31 mouse cellular contexts compared by ENCODE assay signal in the genomic region with DNA sequence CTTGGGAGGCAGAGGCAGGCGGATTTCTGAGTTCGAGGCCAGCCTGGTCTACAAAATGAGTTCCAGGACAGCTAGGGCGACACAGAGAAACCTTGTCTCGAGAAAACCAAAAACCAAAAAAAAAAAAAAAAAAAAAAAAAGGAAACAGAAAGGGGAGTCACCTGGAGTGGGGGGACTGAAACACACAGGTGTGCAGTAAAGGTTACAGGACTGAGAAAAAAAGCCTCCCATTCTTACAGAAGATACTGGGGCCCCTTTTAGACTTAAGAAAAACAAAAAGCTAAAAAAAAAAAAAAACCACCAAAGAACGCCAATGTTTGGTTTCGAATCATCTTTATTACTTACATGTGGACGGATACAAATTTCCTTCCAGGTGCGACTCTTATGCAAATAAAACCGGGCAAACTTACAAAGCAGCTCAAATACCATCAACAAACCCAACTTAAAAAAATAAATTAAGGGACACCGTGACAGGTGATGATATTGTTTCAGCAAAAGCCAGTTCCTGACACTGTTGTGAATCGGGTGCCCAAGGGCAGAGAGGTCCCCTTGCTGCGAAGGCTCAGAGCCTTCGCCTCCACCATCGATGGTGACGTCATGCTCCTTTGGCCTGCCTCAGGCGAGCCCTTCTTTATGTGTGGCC. TPM values are rescaled to one million over a fixed set of nuclear protein-coding genes. Genes with fewer than 3 reads are reported as not detected.
DNase-seq lines count a peak whose midpoint lies in the region; ATAC-seq and TF ChIP-seq lines count a peak whose summit lies in the region.
"Had no signal": no experiment of that assay in that cellular context is flagged by ENCODE, and none has a peak within 500 bp of the region (broad histone marks: within the 10 kb centered on the region; RNA-seq: fewer than 3 reads in every experiment).

No protein-coding gene starts in this region.

- TF ChIP-seq CTCF in heart, adult 2 months (IDR thresholded peaks at IDR 0.05), result no peak
- no peak for TF ChIP-seq CTCF in thymus, adult 2 months (IDR thresholded peaks at IDR 0.05; ENCODE audit: borderline replicate concordance, control insufficient read depth, extremely low read depth, insufficient read depth, low read length, poor library complexity)
- no peak for TF ChIP-seq CTCF in gastrocnemius, adult 2 months (IDR thresholded peaks at IDR 0.05)

- no peak for TF ChIP-seq POLR2A in heart, adult 2 months (IDR thresholded peaks at IDR 0.05; ENCODE audit: insufficient read depth, low read depth, low read length)
- TF ChIP-seq POLR2A in thymus, adult 2 months (IDR thresholded peaks at IDR 0.05; ENCODE audit: control insufficient read depth, extremely low read depth, insufficient read depth, low read length, poor library complexity), result no peak

- H3K9me3 ChIP-seq in heart, embryonic 11.5 days (replicated peaks; ENCODE audit: control insufficient read depth, low read length), result no peaks in the 10 kb centered on the region
- no peaks in the 10 kb centered on the region for H3K9me3 ChIP-seq in liver, embryonic 13.5 days (replicated peaks)
- H3K9me3 ChIP-seq: embryonic facial prominence, embryonic 13.5 days had no signal

- no peaks in the 10 kb centered on the region for H3K36me3 ChIP-seq in heart, embryonic 11.5 days (ENCODE audit: control insufficient read depth, insufficient read depth, low read length)
- H3K36me3 ChIP-seq in heart, adult 2 months (ENCODE audit: control insufficient read depth, insufficient read depth, low read length), result no peaks in the 10 kb centered on the region
- H3K36me3 ChIP-seq in thymus, adult 2 months (ENCODE audit: control insufficient read depth, insufficient read depth, low read length), result peaks cover 67% of the 10 kb centered on the region
- H3K36me3 ChIP-seq in liver, embryonic 13.5 days, result peaks cover 95% of the 10 kb centered on the region
- H3K36me3 ChIP-seq: embryonic facial prominence, embryonic 13.5 days had no signal

- peak overlapping the region; percentile 25; the same call in 1 of the 2 replicates for H3K4me2 ChIP-seq in heart, embryonic 11.5 days
- H3K4me2 ChIP-seq in liver, embryonic 13.5 days, result peak overlapping the region; percentile 35
- H3K4me2 ChIP-seq: embryonic facial prominence, embryonic 13.5 days; midbrain, embryonic 11.5 days had no signal

- no peak for ATAC-seq in heart, embryonic 11.5 days (replicated peaks; ENCODE audit: insufficient number of reproducible peaks, low FRiP score, low TSS enrichment)
- no peak for ATAC-seq in liver, embryonic 13.5 days (ENCODE audit: low read depth)
- ATAC-seq: forebrain, embryonic 14.5 days; hindbrain, postnatal 0 days; intestine, postnatal 0 days had no signal

- H3K9ac ChIP-seq in heart, embryonic 11.5 days (ENCODE audit: low read depth, low read length), result no peak overlapping the region
- H3K9ac ChIP-seq in heart, adult 2 months (ENCODE audit: low read depth, low read length), result no peak overlapping the region
- H3K9ac ChIP-seq in liver, embryonic 13.5 days, result peak overlapping the region; percentile 66
- H3K9ac ChIP-seq: embryonic facial prominence, embryonic 13.5 days had no signal

- no peak overlapping the region for H3K4me3 ChIP-seq in heart, embryonic 11.5 days (ENCODE audit: low read depth, low read length)
- no peak overlapping the region for H3K4me3 ChIP-seq in heart, adult 2 months
- no peak overlapping the region for H3K4me3 ChIP-seq in thymus, adult 2 months (ENCODE audit: control insufficient read depth, insufficient read depth, low read length)
- H3K4me3 ChIP-seq in liver, embryonic 13.5 days (replicated peaks), result no peak overlapping the region
- H3K4me3 ChIP-seq in gastrocnemius, adult 2 months, result no peak overlapping the region
- H3K4me3 ChIP-seq: embryonic facial prominence, embryonic 13.5 days; layer of hippocampus, adult 2 months had no signal

- H3K4me1 ChIP-seq in heart, embryonic 11.5 days (ENCODE audit: control insufficient read depth, insufficient read depth, low read length), result no peaks in the 10 kb centered on the region
- peaks cover 2% of the 10 kb centered on the region for H3K4me1 ChIP-seq in heart, adult 2 months (ENCODE audit: control insufficient read depth, insufficient read depth, low read length)
- peaks cover 57% of the 10 kb centered on the region for H3K4me1 ChIP-seq in thymus, adult 2 months (replicated peaks; ENCODE audit: control insufficient read depth, insufficient read depth, low read length)
- H3K4me1 ChIP-seq in liver, embryonic 13.5 days (replicated peaks), result peaks cover 99% of the 10 kb centered on the region

- intact Hi-C loops in heart, adult 2 months (cut with DNase I), result no loop called here
- intact Hi-C loops in gastrocnemius, adult 2 months (cut with DNase I), result no loop called here

- H3K27ac ChIP-seq in heart, embryonic 11.5 days (ENCODE audit: low read depth, low read length), result peak overlapping the region; percentile 58; the same call in 1 of the 2 replicates
- H3K27ac ChIP-seq in heart, adult 2 months, result no peak overlapping the region
- peak overlapping the region; percentile 32; the same call in 1 of the 2 replicates for H3K27ac ChIP-seq in thymus, adult 2 months (ENCODE audit: control insufficient read depth, insufficient read depth, low read length)
- peak overlapping the region; percentile 100 for H3K27ac ChIP-seq in liver, embryonic 13.5 days
- no peak overlapping the region for H3K27ac ChIP-seq in gastrocnemius, adult 2 months
- H3K27ac ChIP-seq: embryonic facial prominence, embryonic 13.5 days; hindbrain, postnatal 0 days; layer of hippocampus, adult 2 months had no signal

- peaks cover 4% of the 10 kb centered on the region; the same call in 1 of the 2 replicates for H3K27me3 ChIP-seq in heart, embryonic 11.5 days (ENCODE audit: control insufficient read depth, insufficient read depth, low read length)
- H3K27me3 ChIP-seq in heart, adult 2 months (ENCODE audit: control insufficient read depth, insufficient read depth, low read length), result no peaks in the 10 kb centered on the region
- no peaks in the 10 kb centered on the region for H3K27me3 ChIP-seq in thymus, adult 2 months (ENCODE audit: control insufficient read depth, insufficient read depth, low read length)
- no peaks in the 10 kb centered on the region for H3K27me3 ChIP-seq in liver, embryonic 13.5 days

- DNase-seq in heart, adult 2 months, result no peak
- DNase-seq in thymus, adult 2 months, result no peak
- no peak for DNase-seq in thymus, postnatal 4 days
- no peak for DNase-seq in liver, embryonic 13.5 days
- no peak for DNase-seq in gastrocnemius, adult 2 months
- DNase-seq in ovary, postnatal 10 days (ENCODE audit: low spot score), result no peak
- DNase-seq: adrenal gland, adult 2 months; B cell, adult 2 months; cerebellum, adult 11-12 months; cerebellum, postnatal 25 days; gastrocnemius, postnatal 10 days; heart, adult 11 months; kidney, postnatal 25 days; lung, adult 18-20 months; lung, postnatal 14 days; thymus, postnatal 14 days had no signal

- no peaks in the 10 kb centered on the region for H3K79me2 ChIP-seq in heart, adult 2 months (replicated peaks; ENCODE audit: control insufficient read depth, insufficient read depth, low read length)

- no peak for TF ChIP-seq EP300 in heart, adult 2 months (IDR thresholded peaks at IDR 0.05; ENCODE audit: insufficient read depth, low read depth, low read length)

- WGBS in heart, embryonic 11.5 days (ENCODE audit: insufficient replicate concordance), result 78% methylated on average over 16 of the region's 16 CpGs
- 81% methylated on average over 16 of the region's 16 CpGs for WGBS in heart, adult 2 months
- 53% methylated on average over 16 of the region's 16 CpGs for WGBS in thymus, adult 2 months
- 81% methylated on average over 16 of the region's 16 CpGs for WGBS in liver, embryonic 13.5 days (ENCODE audit: insufficient replicate concordance)

RNA-seq across cellular contexts. Expression of a gene that starts 12.8 kb away (rescaled TPM):
- 9.9 and 11.2 TPM in 2 replicates for polyA plus RNA-seq in heart, embryonic 11.5 days (2014; fragmentation: Nextera tagmentation; extraction: Ambion mirVana)
- 1 to 10 TPM in 1 of 2 experiments, under 1 TPM in 1; 0.91 to 1.1 TPM for total RNA-seq in heart, adult 2 months (2021)
- polyA plus RNA-seq in heart, adult 2 months (2012; rRNA removed), result 1.2 and 1.9 TPM in 2 replicates
- polyA plus RNA-seq in thymus, adult 2 months (2012; rRNA removed), result 402 and 429 TPM in 2 replicates
- polyA plus RNA-seq in liver, embryonic 13.5 days (2015; fragmentation: Nextera tagmentation; extraction: Ambion mirVana), result 126 and 128 TPM in 2 replicates
- total RNA-seq in gastrocnemius, adult 2 months (2021), result under 1 TPM; 0.25 to 0.64 TPM

RNA-seq across cellular contexts. Expression of a gene that starts 16.6 kb away (rescaled TPM):
- 17.5 and 21.2 TPM in 2 replicates for polyA plus RNA-seq in heart, embryonic 11.5 days (2014; fragmentation: Nextera tagmentation; extraction: Ambion mirVana)
- 1 to 10 TPM; 5.9 to 6.6 TPM for total RNA-seq in heart, adult 2 months (2021)
- polyA plus RNA-seq in heart, adult 2 months (2012; rRNA removed), result 19.2 and 21.4 TPM in 2 replicates
- 166 and 168 TPM in 2 replicates for polyA plus RNA-seq in thymus, adult 2 months (2012; rRNA removed)
- polyA plus RNA-seq in liver, embryonic 13.5 days (2015; fragmentation: Nextera tagmentation; extraction: Ambion mirVana), result 15.2 and 16.5 TPM in 2 replicates
- 10 to 100 TPM in 1 of 2 experiments, 1 to 10 TPM in 1; 9.4 to 10.2 TPM for total RNA-seq in gastrocnemius, adult 2 months (2021)

RNA-seq across cellular contexts. Expression of a gene that starts 33.9 kb away (rescaled TPM):
- polyA plus RNA-seq in heart, embryonic 11.5 days (2014; fragmentation: Nextera tagmentation; extraction: Ambion mirVana), result not detected in 2 replicates
- not detected for total RNA-seq in heart, adult 2 months (2021)
- polyA plus RNA-seq in heart, adult 2 months (2012; rRNA removed), result not detected in 2 replicates
- polyA plus RNA-seq in thymus, adult 2 months (2012; rRNA removed), result 0.85 and 1.00 TPM in 2 replicates
- not detected in 2 replicates for polyA plus RNA-seq in liver, embryonic 13.5 days (2015; fragmentation: Nextera tagmentation; extraction: Ambion mirVana)
- not detected for total RNA-seq in gastrocnemius, adult 2 months (2021)
- total RNA-seq: adrenal gland, adult 2 months; gastrocnemius, postnatal 10 days; hindbrain, postnatal 0 days; layer of hippocampus, adult 2 months; layer of hippocampus, postnatal 25 days; megakaryocyte progenitor cell, adult 5-6 weeks had no signal
- polyA plus RNA-seq: adrenal gland, adult 2 months; forebrain, embryonic 14.5 days; heart, postnatal 0 days; hindbrain, embryonic 11.5 days; intestine, postnatal 0 days; kidney, embryonic 14.5 days; limb, embryonic 11.5 days; midbrain, embryonic 11.5 days; midbrain, postnatal 0 days; neural tube, embryonic 14.5 days had no signal

RNA-seq across cellular contexts. Expression of a gene that starts 49.1 kb away (rescaled TPM):
- not detected in 2 replicates for polyA plus RNA-seq in heart, embryonic 11.5 days (2014; fragmentation: Nextera tagmentation; extraction: Ambion mirVana)
- not detected for total RNA-seq in heart, adult 2 months (2021)
- polyA plus RNA-seq in heart, adult 2 months (2012; rRNA removed), result 0.35 and 0.66 TPM in 2 replicates
- polyA plus RNA-seq in thymus, adult 2 months (2012; rRNA removed), result 0.12 TPM in 1 of 2 replicates, not detected in the other
- polyA plus RNA-seq in liver, embryonic 13.5 days (2015; fragmentation: Nextera tagmentation; extraction: Ambion mirVana), result not detected in 2 replicates
- total RNA-seq in gastrocnemius, adult 2 months (2021), result not detected
- total RNA-seq: gastrocnemius, postnatal 10 days; hindbrain, postnatal 0 days; layer of hippocampus, adult 2 months; layer of hippocampus, postnatal 25 days; megakaryocyte progenitor cell, adult 5-6 weeks; midbrain, postnatal 0 days had no signal
- polyA plus RNA-seq: hindbrain, embryonic 11.5 days; intestine, postnatal 0 days; limb, embryonic 11.5 days; midbrain, embryonic 11.5 days had no signal

Comparison
In these comparisons a context has a peak if more than half of its experiments do, and no peak if none do; other contexts are left out.
1. H3K27ac ChIP-seq: peak in heart, embryonic 11.5 days (single experiment), thymus, adult 2 months (single experiment) and liver, embryonic 13.5 days (single experiment); none in heart, adult 2 months (single experiment) and gastrocnemius, adult 2 months (single experiment).
2. RNA of a gene that starts 12.8 kb away (polyA plus RNA-seq): 402 to 429 TPM in thymus, adult 2 months and 126 to 128 TPM in liver, embryonic 13.5 days; 9.9 to 11.2 TPM in heart, embryonic 11.5 days and 1.2 to 1.9 TPM in heart, adult 2 months; every median in the first group is over 10 times any median in the second.